Mouse (Mus musculus) lung, embryonic 14.5 days (tissue): ENCODE results near the gene Eomes. TPM values are rescaled to one million over a fixed set of nuclear protein-coding genes. Genes with fewer than 3 reads are reported as not detected.

ENCODE experiments used
- ATAC-seq: fragments of 200-750 bp; cut with Nextera tagmentation; 2 replicates; pipeline ENCODE4 v1.8.0; 2017; ENCODE audit warnings: mild to moderate bottlenecking, moderate TSS enrichment, moderate library complexity; ENCODE audit not compliant: insufficient read depth
- DNase-seq: peaks from one replicate; pipeline ENCODE4 v3.0.0-alpha.2; 2015
- H3K27ac ChIP-seq: fragments of 300-500 bp; sonication (generic); 2 replicates; pipeline ENCODE4 v1.5.1; 2014; ENCODE audit warnings: low read depth, mild to moderate bottlenecking, moderate library complexity
- H3K27me3 ChIP-seq: fragments of 300-500 bp; sonication (generic); 2 replicates; pipeline ENCODE4 v1.6.1; 2014; ENCODE audit warnings: low read length, control low read depth; ENCODE audit not compliant: insufficient read depth
- H3K36me3 ChIP-seq: fragments of 300-500 bp; sonication (generic); 2 replicates; pipeline ENCODE4 v1.6.1; 2014; ENCODE audit warnings: control low read depth; ENCODE audit not compliant: insufficient read depth
- H3K4me1 ChIP-seq: fragments of 300-500 bp; sonication (generic); 2 replicates; pipeline ENCODE4 v1.6.1; 2014; ENCODE audit warnings: antibody characterized with exemption, control low read depth; ENCODE audit not compliant: insufficient read depth
- H3K4me2 ChIP-seq: fragments of 300-500 bp; sonication (generic); 2 replicates; pipeline ENCODE4 v1.6.1; 2014; ENCODE audit warnings: mild to moderate bottlenecking
- H3K4me3 ChIP-seq: fragments of 300-500 bp; sonication (generic); 2 replicates; pipeline ENCODE4 v1.5.1; 2014; ENCODE audit warnings: low read depth, low read length
- H3K9ac ChIP-seq: fragments of 300-500 bp; sonication (generic); 2 replicates; pipeline ENCODE4 v1.6.1; 2014
- H3K9me3 ChIP-seq: fragments of 300-500 bp; sonication (generic); 2 replicates; pipeline ENCODE4 v1.6.1; 2016; ENCODE audit warnings: low read depth, low read length, control low read depth
- CTCF ChIP-seq: IDR thresholded peaks from 2 replicates; pipeline ENCODE4 v1.5.1; 2016; ENCODE audit warnings: antibody characterized with exemption, low read depth
- WGBS: fragments of 180-500 bp; shearing (Covaris S2); extraction: QIAGEN DNeasy Blood & Tissue Kit; methylation state at CpG from one replicate; pipeline ENCODE4 v1.1.7; 2014; 5-methylcytosine and 5-hydroxymethylcytosine counted together
- polyA plus RNA-seq: library from polyadenylated mRNA; unstranded; fragments of >200 nt; fragmentation: Nextera tagmentation; extraction: Ambion mirVana; gene quantifications from 2 replicates; pipeline ENCODE4 v1.2.1, GENCODE M21; 2014

Eomes gene
- polyA plus RNA-seq, 1 experiment from 2014 or later = not detected

- no peak for ATAC-seq
- WGBS = 83% methylated on average over 6 of the region's 6 CpGs
- H3K4me1 ChIP-seq = peaks cover 5% of the 10 kb centered on the region; the same call in 1 of the 2 replicates
Measured at GRCm38 (mm10) chr9:118507552-118507951, 29.5 kb downstream of the Eomes start.

GRCm38 (mm10) chr9:118508601-118509000 is 30.6 kb downstream of the Eomes start:
- TF ChIP-seq CTCF = no peak
- H3K4me1 ChIP-seq = peaks cover 5% of the 10 kb centered on the region; the same call in 1 of the 2 replicates
- no peak overlapping the region for H3K9ac ChIP-seq
- H3K4me2 ChIP-seq = no peak overlapping the region
- WGBS = 85% methylated on average over 7 of the region's 7 CpGs
- no peaks in the 10 kb centered on the region for H3K27me3 ChIP-seq
- ATAC-seq (no peak), DNase-seq (no peak)
- H3K4me3 ChIP-seq = no peak overlapping the region
- H3K36me3 ChIP-seq = no peaks in the 10 kb centered on the region
- H3K27ac ChIP-seq = no peak overlapping the region
- H3K9me3 ChIP-seq = no peaks in the 10 kb centered on the region

More at GRCm38 (mm10) chr9:118507552-118507951, 29.5 kb downstream of the Eomes start:
- H3K9me3 ChIP-seq = no peaks in the 10 kb centered on the region
- TF ChIP-seq CTCF = no peak
- H3K36me3 ChIP-seq = no peaks in the 10 kb centered on the region
- peak overlapping the region; percentile 97; the same call in 1 of the 2 replicates for H3K4me3 ChIP-seq
- no peaks in the 10 kb centered on the region for H3K27me3 ChIP-seq
- no peak overlapping the region for H3K27ac ChIP-seq
- no peak for DNase-seq
- peak overlapping the region; percentile 83 for H3K9ac ChIP-seq
- H3K4me2 ChIP-seq = peak overlapping the region; percentile 98

- Histone ChIP-seq H3K4me3 (no peak overlapping the region), H3K9ac (no peak overlapping the region), H3K4me1 (peaks cover 5% of the 10 kb centered on the region; the same call in 1 of the 2 replicates), H3K4me2 (no peak overlapping the region), H3K27ac (no peak overlapping the region), H3K27me3 (no peaks in the 10 kb centered on the region), H3K36me3 (peaks cover 17% of the 10 kb centered on the region), H3K9me3 (no peaks in the 10 kb centered on the region)
- WGBS = 60% methylated on average over 15 of the region's 15 CpGs
- DNase-seq (no peak), ATAC-seq (no peak)
- no peak for TF ChIP-seq CTCF
Measured at GRCm38 (mm10) chr9:118510941-118511690, 33.1 kb downstream of the Eomes start.

- H3K4me1 ChIP-seq = 0 out of 2 replicates have a peak, but pooled peaks cover under 1% of the 10 kb centered on the region
- no peak for DNase-seq
- 66% methylated on average over 3 of the region's 3 CpGs for WGBS
- no peak for TF ChIP-seq CTCF
- no peak overlapping the region for H3K27ac ChIP-seq
- H3K9me3 ChIP-seq = no peaks in the 10 kb centered on the region
- no peak overlapping the region for H3K4me2 ChIP-seq
- peaks cover 21% of the 10 kb centered on the region for H3K36me3 ChIP-seq
- no peak; the same call in 1 of the 2 replicates for ATAC-seq
- H3K9ac ChIP-seq = no peak overlapping the region
- H3K4me3 ChIP-seq = no peak overlapping the region
- H3K27me3 ChIP-seq = no peaks in the 10 kb centered on the region
Measured at GRCm38 (mm10) chr9:118512681-118513233, 34.7 kb downstream of the Eomes start.

GRCm38 (mm10) chr9:118515476-118515875 is 37.5 kb downstream of the Eomes start:
- H3K4me2 ChIP-seq = no peak overlapping the region
- H3K27me3 ChIP-seq = no peaks in the 10 kb centered on the region
- no peak overlapping the region for H3K27ac ChIP-seq
- H3K9ac ChIP-seq = no peak overlapping the region
- 0 out of 2 replicates have a peak, but pooled peaks cover 4% of the 10 kb centered on the region for H3K4me1 ChIP-seq
- DNase-seq (no peak), ATAC-seq (no peak)
- TF ChIP-seq CTCF = no peak
- H3K4me3 ChIP-seq = no peak overlapping the region
- WGBS = 84% methylated on average over 6 of the region's 6 CpGs
- H3K9me3 ChIP-seq = no peaks in the 10 kb centered on the region
- peaks cover 21% of the 10 kb centered on the region for H3K36me3 ChIP-seq

- no peak overlapping the region for H3K4me3 ChIP-seq
- DNase-seq (no peak), ATAC-seq (no peak)
- H3K4me2 ChIP-seq = no peak overlapping the region
- no peaks in the 10 kb centered on the region for H3K9me3 ChIP-seq
- H3K9ac ChIP-seq = no peak overlapping the region
- no peak for TF ChIP-seq CTCF
- no peaks in the 10 kb centered on the region for H3K27me3 ChIP-seq
- H3K4me1 ChIP-seq = 0 out of 2 replicates have a peak, but pooled peaks cover 7% of the 10 kb centered on the region
- no peak overlapping the region for H3K27ac ChIP-seq
- WGBS = 86% methylated on average over 3 of the region's 3 CpGs
- H3K36me3 ChIP-seq = peaks cover 21% of the 10 kb centered on the region
Measured at GRCm38 (mm10) chr9:118516162-118516561, 38.1 kb downstream of the Eomes start.

- Histone ChIP-seq H3K27ac (no peak overlapping the region), H3K4me3 (no peak overlapping the region), H3K4me2 (no peak overlapping the region), H3K9me3 (no peaks in the 10 kb centered on the region), H3K27me3 (no peaks in the 10 kb centered on the region), H3K36me3 (peaks cover 24% of the 10 kb centered on the region), H3K9ac (no peak overlapping the region), H3K4me1 (0 out of 2 replicates have a peak, but pooled peaks cover 7% of the 10 kb centered on the region)
- ATAC-seq = no peak
- TF ChIP-seq CTCF = no peak
- no peak for DNase-seq
- 77% methylated on average over 7 of the region's 8 CpGs for WGBS
Measured at GRCm38 (mm10) chr9:118517619-118518018, 39.6 kb downstream of the Eomes start.
